Mouse (Mus musculus): ENCODE data around the gene Trim37.
A peak's percentile ranks its signal among the peaks of the same experiment; 100 is the strongest.
"Not testable (repeated sequence)": the region's sequence is repeated elsewhere in the genome, so short reads cannot be mapped to it uniquely, and the experiment has no call there.

Trim37 gene

GRCm38 (mm10) chr11:87233377-87233776 lies 106.5 kb downstream of the Trim37 start:
- DNase-seq = peak; percentile 17

GRCm38 (mm10) chr11:87234743-87235485 lies 108.0 kb downstream of the Trim37 start:
- DNase-seq = no peak

DNA sequence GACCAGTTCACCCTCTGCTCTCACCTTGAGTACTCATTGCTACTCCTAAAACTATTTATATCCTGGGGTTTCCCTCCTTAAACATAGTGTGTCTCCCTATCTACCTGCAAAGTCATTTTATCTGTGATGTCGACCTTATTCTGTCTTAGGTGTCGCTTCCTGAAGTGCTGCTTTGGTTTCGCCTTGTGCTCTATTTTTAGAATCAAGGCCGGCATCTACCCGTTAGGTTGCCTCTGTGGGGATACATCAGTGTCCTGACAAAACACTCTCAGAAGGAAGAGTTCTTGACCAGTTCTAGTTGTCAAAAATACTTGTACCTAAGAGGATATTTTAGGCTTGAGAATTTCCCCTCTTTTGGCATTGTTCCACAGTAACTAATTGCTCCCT lies 108.6 kb downstream of the Trim37 start:
- no peak for DNase-seq

DNA sequence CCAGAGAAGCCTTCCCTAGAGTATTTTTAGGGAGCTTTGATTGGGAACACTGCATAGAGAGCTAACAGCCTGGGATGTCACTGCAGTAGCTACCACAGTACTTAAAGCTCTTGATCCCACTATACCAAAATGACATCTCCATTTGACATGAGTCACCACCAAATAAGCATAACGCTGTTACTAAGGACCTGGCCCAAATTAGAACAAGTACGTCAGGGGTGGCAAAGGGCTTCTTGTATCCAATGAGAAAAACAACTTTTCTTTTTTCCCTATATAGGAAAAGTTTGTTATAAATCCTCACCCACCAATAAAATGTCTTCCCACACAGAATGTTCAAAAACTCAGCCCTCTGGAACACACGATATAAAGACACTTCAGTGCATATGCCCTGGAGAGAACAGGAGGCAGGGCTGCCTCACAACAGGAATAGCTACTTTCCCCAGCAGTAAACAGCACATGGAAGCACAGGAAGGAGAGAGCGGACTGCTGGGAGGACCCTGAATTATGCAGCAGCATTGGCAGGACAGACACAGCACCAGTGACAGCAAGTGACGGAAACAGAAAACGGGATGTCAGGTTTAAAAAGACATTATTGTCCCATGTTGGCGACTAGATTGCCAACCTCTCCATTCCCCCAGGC lies 112.1 kb downstream of the Trim37 start:
- DNase-seq = no peak

- DNase-seq = peak; percentile 43
Observed at GRCm38 (mm10) chr11:87240141-87240832, 113.4 kb downstream of the Trim37 start.

GRCm38 (mm10) chr11:87240833-87241215 lies 113.9 kb downstream of the Trim37 start:
- peak; percentile 16 for DNase-seq

- peak; percentile 62 for DNase-seq
Observed at GRCm38 (mm10) chr11:87241256-87241655, 114.4 kb downstream of the Trim37 start.

- peak; percentile 55 for DNase-seq
Observed at GRCm38 (mm10) chr11:87245171-87245840, 118.4 kb downstream of the Trim37 start.

DNA sequence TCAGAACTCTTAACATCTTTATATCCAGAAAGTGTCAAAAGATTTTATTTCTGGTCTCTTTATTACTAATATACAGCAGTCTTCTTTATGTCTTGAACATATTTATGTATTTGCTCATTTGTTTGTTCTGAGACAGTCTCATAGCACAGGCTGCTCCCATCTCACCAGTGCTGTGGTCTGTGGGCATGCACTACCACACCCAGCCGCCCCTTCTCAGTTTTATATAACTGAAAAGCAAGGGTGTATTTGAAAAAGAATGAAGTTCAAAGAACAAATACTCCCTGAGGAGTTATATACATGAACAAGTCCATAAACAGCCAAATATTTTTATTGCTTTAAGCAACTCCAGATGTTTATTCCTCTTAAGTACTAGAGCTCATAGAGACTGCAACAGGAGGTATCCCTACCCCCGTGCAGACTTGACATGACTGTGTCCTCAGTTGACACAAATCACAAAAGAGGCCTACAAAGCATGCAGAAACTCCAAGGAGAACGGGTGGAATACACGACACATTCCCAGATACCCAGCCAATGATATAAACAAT lies 119.3 kb downstream of the Trim37 start:
- DNase-seq = peak; percentile 17

DNA sequence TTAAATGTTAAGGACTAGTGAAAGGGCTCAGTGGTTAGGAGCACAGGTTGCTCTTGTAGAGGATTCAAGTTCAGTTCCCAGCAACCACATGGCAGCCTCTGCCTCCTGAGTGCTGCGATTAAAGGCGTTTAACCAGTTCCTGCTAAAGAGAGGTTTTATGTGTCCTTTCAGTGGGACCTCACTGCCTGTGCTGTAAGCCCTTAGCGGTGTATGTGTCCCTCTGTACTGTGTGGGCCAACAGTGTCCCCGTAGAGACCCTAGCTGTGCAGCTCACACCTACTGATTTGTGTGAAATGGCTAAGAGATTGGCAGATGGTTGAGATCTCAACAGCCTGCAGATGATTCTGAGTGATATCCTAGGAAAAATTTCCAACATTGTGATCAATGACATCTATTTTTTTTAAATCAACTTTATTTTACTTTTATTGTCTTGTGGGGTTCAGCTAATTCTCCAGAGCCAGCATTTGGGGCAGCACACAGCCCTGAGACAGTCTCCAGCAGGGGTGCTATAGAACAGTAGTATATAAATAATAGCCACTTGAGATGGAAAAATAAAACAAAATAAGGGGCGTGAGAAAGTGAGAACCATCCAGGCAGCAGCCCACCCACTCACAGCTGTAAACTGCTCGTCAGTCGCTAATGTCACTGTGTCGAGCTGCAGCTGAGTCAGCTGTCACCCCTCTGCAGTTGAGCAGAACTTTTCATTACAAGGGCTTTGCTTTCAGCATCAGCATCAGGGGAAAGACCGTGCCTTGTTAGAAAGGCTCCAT lies 120.0 kb downstream of the Trim37 start:
- peak; percentile 32 for DNase-seq

DNA sequence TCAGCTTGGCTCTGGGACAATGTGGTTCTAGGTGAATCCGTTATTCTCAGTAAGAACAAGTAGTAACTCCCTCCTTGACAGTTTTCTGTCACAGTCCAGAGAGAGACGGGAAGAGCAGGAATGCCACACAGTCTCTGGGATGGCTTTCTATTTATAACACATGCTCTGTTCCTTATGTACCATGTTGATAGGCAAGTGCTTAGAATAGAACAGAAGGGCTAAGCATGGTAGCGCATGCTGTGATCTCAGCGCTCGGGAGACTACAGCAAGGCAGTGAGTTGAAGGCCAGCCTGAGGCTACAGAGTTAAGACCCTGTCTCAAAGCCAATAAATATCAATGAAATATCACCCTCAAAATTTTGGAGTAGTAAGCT lies 120.6 kb downstream of the Trim37 start:
- no peak for DNase-seq

DNA sequence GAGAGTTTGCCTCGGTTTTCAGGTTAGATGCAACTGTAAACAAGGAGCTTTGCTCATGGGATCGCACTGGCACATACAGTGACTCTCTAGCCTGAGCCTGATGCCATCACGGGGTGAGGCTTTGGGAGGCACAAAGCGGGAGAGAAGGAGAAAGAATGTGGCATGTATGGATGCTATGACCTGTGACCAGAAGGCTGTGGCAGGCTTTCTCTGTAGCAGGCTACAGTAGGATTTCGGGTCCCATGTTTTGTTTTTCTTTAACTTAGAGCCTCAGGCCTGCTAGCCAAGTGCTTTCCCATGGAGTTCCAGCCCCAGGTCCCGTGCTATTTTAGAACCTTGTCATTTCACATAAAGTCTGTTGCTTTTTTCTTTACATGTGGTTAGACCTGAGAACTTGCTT lies 123.3 kb downstream of the Trim37 start:
- no peak for DNase-seq

- no peak for DNase-seq
Observed at GRCm38 (mm10) chr11:87253294-87253693, 126.4 kb downstream of the Trim37 start.

DNA sequence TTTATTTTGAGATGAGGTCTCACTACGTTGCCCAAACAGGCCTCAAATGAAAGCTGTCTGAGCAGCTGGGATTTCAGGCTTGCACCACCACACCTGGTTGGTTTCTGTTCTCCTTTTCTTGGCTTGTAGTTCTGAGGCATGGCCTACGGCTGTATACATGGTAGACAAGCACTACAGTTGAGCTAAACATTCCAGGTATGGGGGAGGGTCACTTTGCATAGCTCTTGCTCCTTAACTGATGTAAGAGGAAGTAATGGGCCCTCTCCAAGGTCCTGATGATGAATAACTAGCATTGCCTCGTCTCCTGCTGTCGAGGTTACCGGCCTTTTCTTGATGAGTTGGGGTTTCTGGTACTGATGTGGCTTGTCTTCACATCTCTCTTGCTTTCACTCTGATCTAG lies 127.3 kb downstream of the Trim37 start:
- no peak for DNase-seq

GRCm38 (mm10) chr11:87257282-87257681 lies 130.4 kb downstream of the Trim37 start:
- no peak for DNase-seq

- DNase-seq = peak; percentile 12
Observed at GRCm38 (mm10) chr11:87259792-87260191, 132.9 kb downstream of the Trim37 start.

DNA sequence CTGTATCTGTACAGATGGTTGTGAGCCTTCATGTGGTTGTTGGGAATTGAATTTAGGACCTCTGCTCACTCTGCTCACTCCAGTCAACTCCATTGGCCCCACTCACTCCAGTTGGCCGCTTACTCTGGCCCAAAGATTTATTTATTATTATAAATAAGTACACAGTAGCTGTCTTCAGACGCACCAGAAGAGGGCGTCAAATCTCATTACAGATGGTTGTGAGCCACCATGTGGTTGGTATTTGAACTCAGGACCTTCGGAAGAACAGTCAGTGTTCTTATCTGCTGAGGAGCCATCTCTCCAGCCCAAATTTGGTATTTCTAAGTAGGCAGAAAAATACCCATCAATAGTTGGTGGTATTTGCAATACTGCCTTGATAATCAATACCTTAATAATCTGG lies 134.8 kb downstream of the Trim37 start:
- DNase-seq = not testable (repeated sequence)

DNA sequence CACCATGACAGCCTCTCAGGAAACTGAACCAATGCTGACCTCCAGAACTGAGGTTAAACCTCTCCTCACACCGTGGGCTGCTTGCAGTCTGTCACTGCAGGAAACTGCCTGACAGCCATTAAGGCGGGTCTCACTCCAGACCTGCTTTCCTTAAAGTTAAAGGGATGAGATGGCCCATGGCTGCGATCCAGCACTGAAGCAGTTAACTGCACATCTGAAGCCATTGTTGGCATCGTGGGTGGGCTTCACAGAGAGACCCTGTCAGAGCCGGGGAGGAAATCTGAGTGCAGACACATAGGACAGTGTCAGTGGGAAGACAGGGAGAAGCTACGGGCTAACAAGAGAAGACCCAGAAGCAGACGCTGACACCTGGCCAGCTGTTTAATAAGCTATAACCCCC lies 137.1 kb downstream of the Trim37 start:
- no peak for DNase-seq

DNA sequence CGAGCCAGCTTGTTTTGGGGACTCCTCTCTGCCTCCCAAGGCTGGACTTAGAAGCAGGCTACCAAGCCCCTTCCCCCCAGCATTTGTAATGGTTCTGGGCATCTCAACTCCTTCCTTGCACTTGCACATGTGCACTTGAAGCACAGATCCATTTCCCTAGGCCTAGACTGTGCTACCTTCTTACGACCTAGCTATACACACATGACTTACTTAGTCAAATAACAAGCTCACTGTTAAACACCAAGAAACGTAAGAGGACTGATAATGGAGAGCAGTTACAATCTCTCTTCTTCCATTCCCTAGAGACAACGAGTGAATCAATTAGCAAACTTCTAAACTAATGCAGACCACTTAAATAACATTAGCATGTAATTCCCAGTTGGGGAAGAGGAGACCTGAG lies 139.4 kb downstream of the Trim37 start:
- DNase-seq = no peak

DNA sequence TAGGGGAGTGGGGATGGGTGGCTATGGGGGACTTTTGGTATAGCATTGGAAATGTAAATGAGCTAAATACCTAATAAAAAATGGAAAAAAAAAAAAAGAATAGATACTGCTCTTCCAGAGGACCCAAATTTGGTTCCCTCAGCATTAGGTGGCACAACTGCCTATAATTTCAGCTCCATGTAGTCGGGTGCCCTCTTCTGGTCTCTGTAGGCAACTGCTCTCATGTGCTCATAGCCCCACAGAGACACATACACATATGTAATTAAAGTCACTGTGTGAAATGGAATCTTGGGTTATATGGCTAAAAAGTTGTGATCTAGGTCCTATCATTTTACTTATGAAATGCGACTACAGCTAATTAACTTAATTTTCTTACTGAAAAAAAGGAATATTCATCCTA lies 141.9 kb downstream of the Trim37 start:
- DNase-seq = peak; percentile 32

Measured in thymus, postnatal 25 days (tissue).